Mouse (Mus musculus) kidney, adult 2 months (tissue): ENCODE data around the gene Gm21964.

Experiments used
- CTCF ChIP-seq: fragments of 200-500 bp; conservative IDR thresholded peaks from 2 replicates; pipeline ENCODE4 v1.5.1; 2011; ENCODE audit warnings: low read depth, mild to moderate bottlenecking, control low read depth, low read length, moderate library complexity, mixed read lengths; ENCODE audit not compliant: insufficient read depth, insufficient read length
- POLR2A ChIP-seq: fragments of 200-500 bp; IDR thresholded peaks from one replicate; pipeline ENCODE4 v1.6.1; 2011; ENCODE audit warnings: low read depth, low read length, control low read depth

- TF ChIP-seq POLR2A (no peak), CTCF (no peak)
Measured at GRCm38 (mm10) chr8:110140770-110141169, 39.8 kb downstream of the Gm21964 start.
